Mouse (Mus musculus) urinary bladder, postnatal 36 days (tissue): ENCODE data around the gene Cgnl1.
"Not testable (repeated sequence)": the region's sequence is repeated elsewhere in the genome, so short reads cannot be mapped to it uniquely, and the experiment has no call there.

Experiments
- DNase-seq, 2 experiments: peaks; one replicate each; pipeline ENCODE4 v3.0.0; 2022; ENCODE audit warnings: low spot score in 2 of 2, mixed read lengths in 1 of 2

The Cgnl1 gene

DNA sequence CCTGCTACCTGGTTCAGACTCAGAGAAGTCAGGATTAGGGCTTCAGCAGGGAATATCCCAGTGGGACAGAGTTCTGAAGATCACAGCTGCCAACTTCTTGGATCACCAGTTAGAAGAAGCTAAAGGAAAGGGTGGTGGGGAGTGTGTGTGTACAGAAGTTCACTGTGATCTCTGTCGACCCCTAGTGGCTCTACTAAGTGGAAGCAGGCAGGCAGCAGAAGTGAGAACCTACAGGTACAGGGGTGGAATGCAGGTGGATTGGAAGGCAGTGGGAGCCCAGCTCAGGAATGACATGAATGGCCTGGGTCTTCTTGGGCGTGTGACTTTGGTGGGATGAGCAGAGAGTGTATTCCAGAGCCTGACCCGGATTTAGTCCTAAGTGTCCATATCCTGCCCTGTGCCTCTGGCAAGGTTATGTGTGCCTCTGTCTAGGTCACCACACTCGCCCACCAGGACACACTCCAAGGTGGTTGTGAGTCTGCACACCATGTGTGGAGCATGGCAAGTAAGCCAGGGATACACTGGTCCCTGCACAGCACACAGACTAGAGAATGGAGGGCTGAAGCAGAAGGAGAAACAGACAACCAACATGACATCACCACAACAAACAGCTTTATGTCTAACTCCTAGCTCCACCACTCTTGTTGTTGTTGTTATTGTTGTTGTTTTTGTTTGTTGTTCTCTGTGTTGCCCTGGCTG is 147.4 kb downstream of the Cgnl1 start:
- DNase-seq, result no peak

DNA sequence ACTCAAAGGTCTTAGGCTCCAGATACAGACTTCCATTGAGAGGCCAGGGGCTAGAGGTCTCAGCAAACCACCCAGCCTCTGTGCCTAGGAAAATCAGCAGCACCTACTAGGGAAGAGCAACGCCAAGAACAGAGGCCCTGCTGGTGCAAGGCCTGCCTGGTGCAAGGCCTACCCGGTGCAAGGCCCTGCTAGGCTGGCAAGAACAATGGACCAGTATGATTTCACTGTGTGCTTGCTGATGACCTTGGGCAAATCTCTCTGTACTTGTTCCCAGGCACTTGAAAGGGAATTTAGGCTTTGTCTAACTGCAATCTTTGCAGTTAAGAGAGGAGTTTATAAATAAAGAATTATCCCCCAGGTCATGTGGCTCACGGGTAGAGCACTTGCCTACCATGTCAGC is 148.8 kb downstream of the Cgnl1 start:
- no peak for DNase-seq

DNA sequence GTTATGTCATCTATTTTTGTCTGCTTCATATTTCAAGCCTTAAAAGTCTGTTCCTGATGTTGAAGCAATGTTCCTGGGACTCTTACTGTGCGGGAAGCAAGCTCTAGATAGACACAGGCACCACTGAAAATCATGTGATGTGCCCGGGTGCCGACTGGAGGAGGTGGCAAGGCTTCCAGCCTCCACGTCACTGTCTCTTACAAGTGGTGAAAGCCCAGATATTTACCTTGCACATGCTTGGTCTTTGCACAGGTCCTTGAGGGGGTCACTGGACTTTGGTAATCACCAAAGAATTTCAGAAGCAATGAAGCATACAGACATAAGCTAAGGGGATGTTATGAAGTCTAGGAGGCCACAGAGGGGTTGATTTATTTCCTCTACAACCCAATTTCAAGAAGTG is 149.4 kb downstream of the Cgnl1 start:
- DNase-seq, result no peak

DNA sequence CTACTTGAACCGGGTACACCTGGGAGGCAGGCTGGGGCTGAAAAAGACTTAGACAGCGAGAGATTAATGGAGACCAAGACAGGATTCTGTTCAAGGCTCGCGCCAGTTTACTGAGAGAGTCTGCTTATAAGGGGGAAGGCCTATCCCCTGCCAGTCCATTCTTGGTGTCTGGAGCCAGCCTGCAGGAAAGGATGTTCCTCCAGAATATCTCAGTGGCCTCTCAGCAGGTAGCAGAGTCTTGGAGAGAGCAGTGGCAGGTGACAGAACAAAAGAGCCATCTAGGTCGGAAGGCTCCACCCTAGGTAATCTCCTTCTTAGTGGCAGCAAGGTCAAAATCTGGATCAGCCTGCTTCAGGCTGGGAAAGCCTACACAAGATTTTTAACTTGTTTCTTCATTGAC is 151.3 kb downstream of the Cgnl1 start:
- DNase-seq, result not testable (repeated sequence)

DNA sequence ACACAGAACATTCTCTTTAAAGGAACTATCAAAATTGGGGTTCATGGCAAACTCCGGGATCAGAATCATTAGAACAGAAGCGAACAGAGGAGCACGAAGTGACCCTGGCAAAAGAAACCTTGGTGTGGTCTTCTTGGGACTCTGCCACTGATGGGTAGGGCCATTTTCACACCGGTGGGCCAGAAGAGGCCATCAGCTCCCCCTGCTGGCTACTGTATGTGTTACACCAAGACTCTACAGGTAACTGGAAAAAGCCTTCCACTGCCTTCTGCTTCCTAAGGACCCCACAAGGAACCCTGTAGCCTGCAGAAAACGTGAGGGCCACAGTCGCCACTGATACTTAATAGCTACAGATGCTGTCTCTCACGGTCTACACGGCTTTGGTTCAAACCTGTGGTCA is 154.0 kb downstream of the Cgnl1 start:
- no peak for DNase-seq

DNA sequence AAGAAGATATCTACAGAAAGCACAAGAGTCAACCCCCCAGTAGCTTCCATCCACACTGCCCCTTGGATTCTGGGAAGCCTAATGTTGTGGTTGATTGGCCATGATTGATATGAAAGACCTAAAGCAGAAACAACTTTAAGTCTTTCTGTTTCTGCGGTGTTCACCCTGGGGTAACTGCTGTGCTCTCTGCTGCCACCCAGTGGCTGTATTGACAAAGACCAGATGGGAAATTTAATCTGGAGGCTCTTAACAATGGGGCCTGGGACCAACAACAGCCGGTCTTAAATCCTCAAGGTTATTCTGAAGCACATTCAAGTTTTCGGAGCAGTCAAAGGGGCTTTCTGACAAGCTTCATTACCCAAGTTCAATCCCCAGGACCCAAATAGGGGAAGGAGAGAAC is 155.2 kb downstream of the Cgnl1 start:
- peak; percentile 70 to 80 for DNase-seq

DNA sequence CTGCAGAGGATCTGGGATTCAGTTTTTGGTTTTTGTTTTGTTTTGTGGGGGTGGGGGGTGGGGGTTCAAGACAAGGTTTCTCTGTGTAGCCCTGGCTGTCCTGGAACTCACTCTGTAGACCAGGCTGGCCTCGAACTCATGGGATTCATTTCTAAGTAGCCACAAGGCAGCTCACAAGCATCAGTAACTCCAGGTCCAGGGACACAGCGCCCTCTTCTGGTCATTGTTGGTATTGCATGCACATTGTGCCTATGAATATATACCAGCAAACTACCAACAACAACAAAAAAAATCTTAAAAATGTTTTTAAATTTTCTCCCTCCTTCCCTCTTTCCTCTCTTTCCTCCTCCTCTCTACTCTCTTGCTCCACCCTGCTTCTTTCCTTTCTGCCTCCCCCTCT is 156.8 kb downstream of the Cgnl1 start:
- peak; percentile 34 to 52 for DNase-seq

DNA sequence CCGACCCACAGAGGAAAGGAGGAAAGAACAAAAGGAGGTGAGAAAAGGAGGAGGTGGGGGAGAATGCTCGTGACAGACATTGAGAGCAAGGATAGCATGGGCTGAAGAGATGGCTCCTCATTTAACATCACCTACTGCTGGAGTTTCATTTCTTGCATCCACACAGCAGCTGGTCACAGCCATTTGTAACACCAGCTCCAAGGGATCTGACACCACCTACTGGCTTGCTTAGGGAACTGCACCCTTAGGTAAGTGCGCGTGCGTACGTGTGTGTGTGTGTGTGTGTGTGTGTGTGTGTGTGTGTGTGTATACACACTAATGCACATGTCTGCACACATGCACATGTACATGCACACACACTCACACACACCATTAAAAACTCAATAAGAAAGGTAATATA is 158.4 kb downstream of the Cgnl1 start:
- DNase-seq, result no peak

DNA sequence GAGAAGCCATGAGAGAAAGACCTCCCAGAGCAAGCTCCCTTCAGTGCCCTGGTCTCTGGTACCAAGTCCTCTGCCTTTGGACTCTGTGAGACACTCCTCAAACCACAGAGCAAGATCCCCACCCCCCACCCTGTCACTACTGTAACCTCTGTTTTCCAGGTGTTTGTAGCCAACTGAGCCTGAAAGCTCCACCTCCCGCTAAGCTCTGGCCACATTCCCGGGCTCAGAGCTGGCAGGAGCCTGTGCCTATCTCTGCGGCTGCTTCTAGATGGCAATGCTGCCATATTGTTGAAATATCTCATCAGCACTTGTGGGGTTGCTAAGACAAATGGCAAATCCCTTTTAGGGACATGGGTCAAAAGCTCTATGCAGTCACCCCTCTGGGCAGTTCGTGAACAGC is 159.5 kb downstream of the Cgnl1 start:
- DNase-seq, result no peak

DNA sequence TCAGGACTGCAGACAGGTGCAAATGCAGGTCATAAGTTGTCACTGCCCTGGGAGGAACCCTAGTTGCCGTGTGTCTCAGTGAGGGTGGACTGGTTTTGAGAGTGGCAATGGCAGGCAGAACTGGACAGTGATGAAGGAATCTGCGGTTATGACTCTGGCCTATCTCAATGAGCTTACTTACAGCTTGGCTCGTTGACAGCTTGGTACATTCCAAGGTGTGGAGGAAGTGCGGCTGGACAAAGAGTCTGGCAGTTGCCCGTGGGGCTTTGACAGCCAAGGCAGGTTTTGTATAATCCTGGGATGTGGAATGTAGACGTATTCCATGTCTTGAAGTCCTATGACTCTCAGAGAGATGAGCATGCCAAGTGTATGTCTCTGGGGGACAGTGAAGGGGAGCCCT is 162.4 kb downstream of the Cgnl1 start:
- DNase-seq, result no peak

DNA sequence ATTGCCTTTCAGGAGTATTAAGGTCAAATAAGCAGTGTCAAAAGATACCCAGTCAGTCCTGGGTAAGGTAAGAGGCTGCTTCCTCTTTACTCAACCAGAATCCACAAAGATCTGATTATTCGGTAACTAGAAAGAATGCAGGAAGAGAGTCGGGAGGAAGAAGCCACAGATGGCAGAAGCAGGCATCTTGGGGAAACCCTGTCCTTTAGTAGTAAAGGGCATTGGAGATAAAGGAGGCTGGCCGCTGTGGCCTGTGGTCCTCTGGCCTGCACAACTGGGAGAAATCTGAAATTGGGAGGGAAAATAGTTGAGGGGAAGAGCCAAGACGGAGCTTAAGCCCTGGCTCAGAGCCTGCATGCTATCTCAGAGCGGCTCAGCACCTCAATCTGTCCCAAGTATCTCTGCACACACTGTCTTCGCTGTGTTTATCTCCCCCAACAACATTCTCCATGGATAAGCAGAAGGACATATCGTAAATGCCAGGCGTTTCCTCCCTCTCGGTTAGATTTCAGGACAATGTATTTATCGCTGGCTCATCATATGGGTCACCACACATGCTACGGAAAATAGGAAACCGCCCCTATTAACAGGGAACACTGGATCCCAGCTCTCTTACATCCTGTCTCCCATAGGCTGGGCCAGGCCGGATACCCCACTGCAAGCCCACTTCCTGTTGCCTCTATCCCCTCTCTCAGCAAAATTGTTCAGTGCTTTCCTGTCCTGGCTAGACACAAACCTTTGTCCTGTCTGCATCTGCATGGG is 164.9 kb downstream of the Cgnl1 start:
- no peak for DNase-seq

DNA sequence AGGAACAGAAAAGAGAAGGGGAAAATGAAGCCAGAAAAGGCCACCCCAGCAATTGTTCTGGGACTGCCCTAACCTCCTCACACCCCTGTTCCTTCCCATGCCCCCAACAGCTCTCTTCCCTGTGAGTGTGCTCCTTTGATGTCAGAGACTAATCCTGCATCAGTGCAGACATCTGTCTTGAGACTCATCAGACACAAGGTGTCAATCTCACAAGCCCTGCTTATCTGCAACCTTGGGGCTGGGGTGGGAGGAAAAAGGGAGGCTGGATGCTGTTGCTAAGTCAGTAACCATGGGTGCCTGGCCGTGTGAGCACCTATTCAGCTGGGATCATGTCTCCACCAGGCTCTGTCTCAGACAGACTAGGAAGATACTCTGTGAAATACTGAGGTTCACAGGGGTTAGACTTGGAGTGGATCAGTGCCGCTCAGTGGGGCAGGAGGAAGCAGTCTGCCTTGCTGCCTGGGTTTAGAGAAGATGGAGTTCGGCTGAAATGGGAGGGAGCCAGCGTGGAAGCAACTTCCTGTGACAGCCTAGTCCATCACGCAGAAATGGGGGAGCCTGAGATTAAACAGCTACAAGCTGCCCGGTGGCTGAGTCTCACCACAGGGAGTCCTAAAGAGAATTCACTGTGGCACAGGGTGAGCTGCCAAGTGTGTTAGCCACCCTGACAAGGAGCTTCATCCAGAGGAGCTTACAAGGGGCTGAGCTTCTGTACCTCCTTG is 166.3 kb downstream of the Cgnl1 start:
- no peak for DNase-seq

DNA sequence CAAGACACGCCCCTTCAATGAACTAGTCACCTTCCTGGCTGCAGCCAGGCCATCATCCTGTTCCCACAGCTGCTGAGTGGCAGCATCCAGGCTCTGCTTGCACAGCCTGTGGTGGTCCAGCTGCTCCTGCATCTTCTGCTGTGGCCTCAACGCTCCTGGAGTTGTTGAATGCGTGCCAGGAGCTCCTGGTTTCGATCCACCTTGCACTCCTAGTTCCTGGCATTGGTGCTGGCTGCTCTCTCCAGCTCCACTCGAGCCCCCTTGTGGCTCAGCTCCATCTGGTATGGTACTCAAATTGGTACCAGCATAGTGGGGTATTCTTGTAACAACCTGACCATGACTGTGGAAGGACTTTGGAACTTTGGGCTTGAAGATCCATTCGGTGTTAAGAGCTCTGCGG is 171.5 kb downstream of the Cgnl1 start:
- DNase-seq, result no peak

DNA sequence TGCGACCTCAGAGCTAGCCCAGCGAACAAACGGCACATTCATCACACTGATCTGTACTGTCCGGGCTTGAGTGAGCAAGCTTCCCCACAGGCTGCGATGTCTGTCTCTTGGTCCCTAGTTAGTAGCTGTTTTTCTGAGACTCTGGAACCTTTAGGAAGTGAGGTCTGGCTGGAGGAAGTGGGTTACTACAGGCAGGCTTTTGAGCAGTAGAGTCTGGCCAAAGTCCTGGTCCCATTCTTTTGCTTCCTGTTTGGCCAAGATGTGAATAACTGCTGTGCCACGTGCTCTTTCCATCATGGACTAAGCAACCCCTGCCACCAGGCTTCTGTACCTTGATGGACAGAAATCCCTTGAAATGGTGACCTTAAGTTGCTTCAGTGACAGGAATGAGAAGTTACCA is 174.5 kb downstream of the Cgnl1 start:
- no peak for DNase-seq

DNA sequence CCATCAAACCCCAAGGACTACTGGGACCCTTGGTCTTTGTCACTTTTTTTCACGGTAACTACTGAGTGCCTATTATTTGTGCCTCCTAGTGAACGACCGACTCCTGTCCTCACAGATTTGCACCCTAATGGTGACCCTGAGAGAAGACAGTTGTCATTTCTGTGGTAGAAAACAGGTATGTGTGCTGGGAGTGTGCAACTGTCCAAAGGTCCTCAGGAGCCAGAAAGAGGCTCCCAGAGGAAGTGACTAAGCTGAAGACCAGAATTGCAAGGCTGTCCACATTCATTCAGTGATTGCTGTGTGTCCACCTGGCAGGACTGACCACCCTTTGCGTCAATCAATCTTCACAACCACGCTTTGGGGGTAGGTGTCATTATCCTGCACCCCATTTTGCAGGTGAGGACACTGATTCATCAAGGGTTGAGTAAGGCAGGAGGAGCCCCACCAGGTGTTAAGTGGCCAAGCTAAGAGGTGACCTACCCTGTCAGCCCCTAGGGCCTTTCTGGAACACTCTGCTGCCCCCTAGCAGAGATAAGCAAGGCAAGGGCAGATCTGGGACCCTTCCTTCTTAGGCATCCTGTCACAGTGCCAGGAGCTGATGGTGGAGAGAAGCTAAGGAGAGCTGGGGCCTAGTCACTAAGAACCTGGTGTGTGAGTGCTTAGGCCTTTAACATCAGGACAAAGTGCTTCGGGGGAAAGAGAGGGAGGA is 178.7 kb downstream of the Cgnl1 start:
- no peak for DNase-seq

DNA sequence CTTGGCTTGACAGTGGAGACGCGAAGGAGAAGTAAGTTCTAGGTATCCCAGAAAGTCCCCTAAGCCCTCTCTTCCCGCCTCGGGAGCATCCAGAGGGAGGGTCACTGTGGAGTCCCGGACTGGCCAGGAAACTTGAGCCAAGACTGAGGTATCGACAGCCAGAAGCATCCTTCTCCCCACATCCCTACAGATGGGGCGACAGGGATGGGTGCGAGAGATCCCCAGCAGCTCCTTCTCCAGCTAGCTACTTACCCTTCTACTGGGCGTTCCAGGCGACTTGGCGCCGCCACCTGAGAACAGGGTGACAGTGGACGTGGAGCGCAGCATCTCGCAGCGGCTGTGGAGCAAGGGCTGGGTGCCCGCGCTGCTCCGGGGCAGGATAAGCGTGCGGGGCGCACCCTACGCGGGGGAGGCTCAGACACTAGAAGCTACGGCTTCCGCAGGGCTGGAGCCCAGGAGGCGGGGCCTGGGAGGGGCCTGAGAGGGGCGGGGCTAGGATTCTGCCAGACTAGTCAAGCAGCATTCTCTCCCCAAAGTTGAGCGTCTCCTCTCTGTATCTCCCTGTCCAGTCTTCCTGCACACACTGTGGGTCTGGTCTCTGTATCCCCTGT is 179.4 kb downstream of the Cgnl1 start, which contains the start of gene Myzap:
Myzap (minus strand) TSS at position 423 of the 611 bp plus-strand sequence.
- DNase-seq, result peak; percentile 94 to 95

DNA sequence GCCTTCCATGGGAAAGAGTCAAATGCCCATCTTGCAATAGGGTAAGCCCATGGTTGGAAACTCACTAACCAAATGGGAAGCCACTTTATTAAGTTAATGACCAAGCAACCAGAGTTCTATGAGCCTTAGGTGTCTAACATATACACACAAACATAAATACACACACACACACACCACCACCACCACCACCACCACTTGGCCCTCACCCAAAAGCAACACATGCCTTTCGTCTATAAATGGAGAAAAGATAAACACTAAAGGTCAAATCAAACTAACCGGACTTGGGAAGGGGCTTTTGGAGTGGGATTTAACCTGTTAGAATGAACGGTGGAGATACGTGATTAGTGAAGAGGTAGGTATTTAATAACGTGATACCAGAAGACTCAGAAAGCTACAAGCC is 180.3 kb downstream of the Cgnl1 start:
- no peak for DNase-seq

DNA sequence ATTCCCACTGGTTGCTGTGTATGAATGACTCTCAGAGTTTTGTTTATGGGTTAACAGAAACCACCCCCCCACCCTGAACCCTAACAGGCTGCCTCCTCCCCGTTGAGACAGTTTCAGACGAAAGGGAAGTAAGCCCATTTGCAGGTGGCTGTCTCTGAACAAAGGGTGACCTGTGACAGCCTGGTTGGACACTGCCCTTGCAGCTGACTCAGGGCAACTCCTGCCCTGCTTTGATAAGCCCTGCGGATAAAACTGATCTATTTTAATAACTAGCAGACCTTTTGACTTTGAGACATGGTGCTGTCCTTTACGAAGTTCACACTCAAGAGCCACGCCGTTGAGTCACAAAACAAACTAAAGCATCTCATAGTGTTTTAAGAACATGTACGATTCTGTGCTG is 181.6 kb downstream of the Cgnl1 start:
- DNase-seq, result no peak

DNA sequence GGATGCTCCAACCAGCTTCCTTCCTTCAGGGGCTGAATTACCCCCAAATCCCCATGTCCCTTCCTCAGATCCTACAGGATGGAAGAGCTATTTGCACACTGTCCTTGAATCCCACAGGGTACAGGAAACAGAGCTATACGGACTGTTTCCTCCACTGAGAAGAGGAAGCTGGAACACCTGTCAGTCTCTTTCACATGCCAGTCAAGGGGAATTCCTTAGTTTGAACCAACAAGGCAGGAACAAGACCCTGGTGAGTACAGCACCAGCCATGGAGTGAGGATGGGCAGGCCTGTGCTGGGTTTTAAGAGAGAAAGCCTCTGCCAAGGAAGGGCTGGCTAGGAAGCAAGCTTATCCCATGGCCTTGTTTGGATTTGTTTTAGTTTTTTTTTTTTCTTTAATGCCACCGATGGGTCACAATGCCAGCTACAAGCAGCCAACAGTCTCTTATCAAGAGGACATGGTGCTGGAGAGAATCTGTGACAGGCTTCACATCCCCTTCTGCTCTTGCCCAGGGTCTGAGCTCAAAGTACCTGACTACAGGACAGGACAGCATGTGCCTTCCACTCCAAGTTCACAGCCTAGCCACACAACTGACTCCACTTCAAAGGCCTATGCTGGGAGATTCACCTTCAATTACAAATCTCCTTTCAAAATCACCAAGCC is 182.3 kb downstream of the Cgnl1 start:
- no peak for DNase-seq

DNA sequence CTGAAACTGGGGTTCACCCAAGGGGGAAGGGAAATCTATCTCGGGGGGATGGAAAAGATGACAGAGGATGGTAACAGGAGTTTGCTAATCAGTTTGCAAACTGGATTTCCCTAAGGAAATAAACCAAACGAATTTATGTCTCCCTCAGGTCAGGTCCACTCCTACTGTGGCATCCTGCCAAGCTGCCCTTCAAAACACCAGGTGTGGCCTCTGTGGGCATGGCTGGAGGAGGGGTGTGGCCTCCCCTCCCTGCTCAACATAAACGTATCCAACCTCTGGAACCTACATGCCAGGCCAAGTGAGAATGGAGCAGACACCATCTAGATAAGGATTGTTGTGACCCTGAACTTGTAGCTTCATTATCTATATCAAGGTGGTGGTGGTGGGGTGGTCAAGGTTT is 185.0 kb downstream of the Cgnl1 start:
- peak; percentile 61 to 70 for DNase-seq

DNA sequence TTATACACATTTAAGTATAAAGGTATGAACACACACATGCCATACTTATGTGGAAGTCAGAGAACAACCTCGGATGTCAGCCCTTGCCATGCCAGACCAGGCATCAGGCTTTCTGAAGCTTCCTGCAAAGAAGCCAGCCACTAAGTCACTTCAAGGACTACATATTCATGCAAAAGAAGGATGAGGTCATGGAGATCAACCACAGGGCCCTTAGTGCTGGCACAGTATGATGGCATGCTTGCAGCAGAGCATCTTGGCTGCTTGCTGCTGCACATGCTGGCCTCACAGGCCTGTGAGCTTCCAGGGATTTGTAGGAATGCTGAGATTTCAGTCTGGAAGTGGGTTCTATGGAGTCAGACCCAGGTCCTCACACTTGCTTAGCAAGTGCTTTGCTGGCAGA is 188.6 kb downstream of the Cgnl1 start:
- DNase-seq, result no peak
